Mouse (Mus musculus): ENCODE measurements around the gene Brd1. TPM values are rescaled to one million over a fixed set of nuclear protein-coding genes. Genes with fewer than 3 reads are reported as not detected.

The Brd1 gene
- polyA plus RNA-seq, 2 experiments, result 24.9 to 28.2 TPM

DNA sequence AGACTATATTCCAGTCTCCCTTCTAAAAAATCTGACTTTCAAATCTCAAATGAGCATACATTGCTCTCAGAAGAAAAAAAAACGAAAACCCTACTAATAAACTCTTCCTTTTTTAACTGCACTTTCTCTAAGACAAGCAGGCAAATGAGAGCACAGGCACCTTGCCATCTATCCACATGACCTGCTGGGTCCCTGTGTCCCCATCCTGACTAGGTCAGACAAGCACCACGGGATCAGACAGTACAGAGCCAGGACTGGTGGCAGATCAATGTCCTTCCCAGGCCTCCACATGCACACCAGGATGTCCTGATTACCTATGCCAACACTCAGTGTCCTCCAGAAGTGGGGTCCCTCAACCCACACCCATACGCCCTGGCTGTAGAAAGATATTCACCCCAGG is 72.4 kb downstream of the Brd1 start:
- H3K27ac ChIP-seq (replicated peaks; ENCODE audit: low read depth, low read length), result no peak overlapping the region
- WGBS, result 72% methylated on average over 3 of the region's 3 CpGs
- ATAC-seq (ENCODE audit: low FRiP score, low read depth) (no peak), DNase-seq (ENCODE audit: low spot score) (no peak)
- no peaks in the 10 kb centered on the region for H3K9me3 ChIP-seq (ENCODE audit: control insufficient read depth, low read length)
- TF ChIP-seq POLR2A (IDR thresholded peaks at IDR 0.05; ENCODE audit: borderline replicate concordance, extremely low read depth, insufficient read depth, insufficient read length), result no peak
- no peak overlapping the region for H3K9ac ChIP-seq (ENCODE audit: low read depth, low read length, severe bottlenecking)
- no peaks in the 10 kb centered on the region for H3K4me1 ChIP-seq (ENCODE audit: control insufficient read depth, insufficient read depth, low read length)
- H3K36me3 ChIP-seq (ENCODE audit: control insufficient read depth, insufficient read depth, low read length), result no peaks in the 10 kb centered on the region
- peaks cover 5% of the 10 kb centered on the region; the same call in 1 of the 2 replicates for H3K27me3 ChIP-seq (ENCODE audit: control insufficient read depth, insufficient read depth, low read length)
- no peak overlapping the region for H3K4me2 ChIP-seq (replicated peaks; ENCODE audit: low read depth, low read length, severe bottlenecking)
- H3K4me3 ChIP-seq (replicated peaks; ENCODE audit: low read length), result no peak overlapping the region

DNA sequence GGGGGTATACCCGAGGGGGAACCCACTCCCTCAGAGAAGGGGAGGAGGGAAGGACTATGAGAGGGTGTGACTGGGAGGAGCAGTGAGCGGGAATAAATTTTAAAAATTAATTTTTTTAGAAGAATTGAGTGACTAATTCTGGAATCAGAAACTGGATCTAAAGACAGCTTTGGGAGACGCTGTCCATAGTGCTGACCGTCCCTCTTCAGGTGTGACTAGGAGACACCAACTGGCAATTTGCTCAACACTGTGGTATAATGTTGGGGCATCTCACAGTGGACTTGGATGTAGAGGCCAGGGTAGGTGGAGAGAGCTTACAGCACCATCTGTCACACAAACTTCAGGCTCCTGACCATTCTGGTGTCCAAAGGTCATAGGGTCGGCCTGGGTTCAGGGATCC is 82.0 kb downstream of the Brd1 start:
- DNase-seq (ENCODE audit: low spot score) (no peak), ATAC-seq (ENCODE audit: low FRiP score, low read depth) (no peak)
- H3K4me2 ChIP-seq (replicated peaks; ENCODE audit: low read depth, low read length, severe bottlenecking), result no peak overlapping the region
- no peak overlapping the region for H3K27ac ChIP-seq (replicated peaks; ENCODE audit: low read depth, low read length)
- no peaks in the 10 kb centered on the region for H3K9me3 ChIP-seq (ENCODE audit: control insufficient read depth, low read length)
- no peak overlapping the region for H3K4me3 ChIP-seq (replicated peaks; ENCODE audit: low read length)
- H3K36me3 ChIP-seq (ENCODE audit: control insufficient read depth, insufficient read depth, low read length), result no peaks in the 10 kb centered on the region
- H3K9ac ChIP-seq (ENCODE audit: low read depth, low read length, severe bottlenecking), result no peak overlapping the region
- WGBS, result 55% methylated on average over 5 of the region's 5 CpGs
- H3K4me1 ChIP-seq (ENCODE audit: control insufficient read depth, insufficient read depth, low read length), result no peaks in the 10 kb centered on the region
- H3K27me3 ChIP-seq (ENCODE audit: control insufficient read depth, insufficient read depth, low read length), result no peaks in the 10 kb centered on the region
- no peak for TF ChIP-seq POLR2A (IDR thresholded peaks at IDR 0.05; ENCODE audit: borderline replicate concordance, extremely low read depth, insufficient read depth, insufficient read length)

DNA sequence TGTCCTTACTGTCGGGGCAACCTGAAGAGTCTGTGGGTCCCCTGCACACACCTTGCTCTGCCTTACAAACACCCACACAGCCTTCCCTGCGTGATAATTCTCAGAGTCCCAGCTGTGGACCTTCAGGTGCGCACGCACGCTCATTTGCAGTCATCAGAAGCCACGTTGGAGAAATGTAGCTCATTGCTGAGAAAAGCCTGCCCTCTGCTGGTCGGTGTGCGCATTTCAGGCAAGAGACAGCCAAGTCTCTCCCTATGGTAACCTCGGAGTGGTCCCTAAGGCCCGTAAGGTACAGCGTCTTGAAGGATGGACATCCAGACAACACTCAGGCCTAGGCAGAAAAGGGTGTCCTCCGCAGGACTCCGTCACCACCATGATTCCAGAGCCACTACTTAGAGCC is 83.0 kb downstream of the Brd1 start:
- H3K4me3 ChIP-seq (replicated peaks; ENCODE audit: low read length), result no peak overlapping the region
- no peak overlapping the region for H3K27ac ChIP-seq (replicated peaks; ENCODE audit: low read depth, low read length)
- H3K36me3 ChIP-seq (ENCODE audit: control insufficient read depth, insufficient read depth, low read length), result no peaks in the 10 kb centered on the region
- ATAC-seq (ENCODE audit: low FRiP score, low read depth) (no peak), DNase-seq (ENCODE audit: low spot score) (peak; percentile 13)
- 15% methylated on average over 13 of the region's 13 CpGs for WGBS
- no peaks in the 10 kb centered on the region for H3K9me3 ChIP-seq (ENCODE audit: control insufficient read depth, low read length)
- H3K4me1 ChIP-seq (ENCODE audit: control insufficient read depth, insufficient read depth, low read length), result no peaks in the 10 kb centered on the region
- no peak overlapping the region for H3K9ac ChIP-seq (ENCODE audit: low read depth, low read length, severe bottlenecking)
- no peak overlapping the region for H3K4me2 ChIP-seq (replicated peaks; ENCODE audit: low read depth, low read length, severe bottlenecking)
- TF ChIP-seq POLR2A (IDR thresholded peaks at IDR 0.05; ENCODE audit: borderline replicate concordance, extremely low read depth, insufficient read depth, insufficient read length), result no peak
- no peaks in the 10 kb centered on the region for H3K27me3 ChIP-seq (ENCODE audit: control insufficient read depth, insufficient read depth, low read length)

Other genes starting within 250 kb of the Brd1 start
- not detected in 2 replicates for gene Zdhhc25, start 133.9 kb downstream of the Brd1 start, polyA plus RNA-seq (2012; rRNA removed)
- not detected in 2 replicates for gene Zdhhc25, start 133.9 kb downstream of the Brd1 start, polyA plus RNA-seq (2014; fragmentation: Nextera tagmentation; extraction: Ambion mirVana)
- 12.2 and 12.4 TPM in 2 replicates for gene Zbed4, start 17.4 kb upstream of the Brd1 start, polyA plus RNA-seq (2012; rRNA removed)
- 14.9 and 17.3 TPM in 2 replicates for gene Zbed4, start 17.4 kb upstream of the Brd1 start, polyA plus RNA-seq (2014; fragmentation: Nextera tagmentation; extraction: Ambion mirVana)
- gene Alg12, start 85.1 kb upstream of the Brd1 start, polyA plus RNA-seq (2012; rRNA removed), result 17.9 and 21.7 TPM in 2 replicates
- 12.1 and 12.2 TPM in 2 replicates for gene Alg12, start 85.1 kb upstream of the Brd1 start, polyA plus RNA-seq (2014; fragmentation: Nextera tagmentation; extraction: Ambion mirVana)
- gene Creld2, start 85.4 kb upstream of the Brd1 start, polyA plus RNA-seq (2012; rRNA removed), result 59.3 and 79.1 TPM in 2 replicates
- 74.9 and 85.9 TPM in 2 replicates for gene Creld2, start 85.4 kb upstream of the Brd1 start, polyA plus RNA-seq (2014; fragmentation: Nextera tagmentation; extraction: Ambion mirVana)
- 15.2 and 20.6 TPM in 2 replicates for gene Pim3, start 128.0 kb upstream of the Brd1 start, polyA plus RNA-seq (2012; rRNA removed)
- gene Pim3, start 128.0 kb upstream of the Brd1 start, polyA plus RNA-seq (2014; fragmentation: Nextera tagmentation; extraction: Ambion mirVana), result 38.1 and 47.8 TPM in 2 replicates
- gene Ttll8, start 220.2 kb upstream of the Brd1 start, polyA plus RNA-seq (2012; rRNA removed), result 0.08 TPM in 1 of 2 replicates, not detected in the other
- not detected in 2 replicates for gene Ttll8, start 220.2 kb upstream of the Brd1 start, polyA plus RNA-seq (2014; fragmentation: Nextera tagmentation; extraction: Ambion mirVana)
- 0.31 and 0.36 TPM in 2 replicates for gene Mlc1, start 244.8 kb upstream of the Brd1 start, polyA plus RNA-seq (2012; rRNA removed)
- gene Mlc1, start 244.8 kb upstream of the Brd1 start, polyA plus RNA-seq (2014; fragmentation: Nextera tagmentation; extraction: Ambion mirVana), result 0.12 and 0.21 TPM in 2 replicates
- 0.04 and 0.10 TPM in 2 replicates for gene Mov10l1, start 248.7 kb upstream of the Brd1 start, polyA plus RNA-seq (2012; rRNA removed)
- gene Mov10l1, start 248.7 kb upstream of the Brd1 start, polyA plus RNA-seq (2014; fragmentation: Nextera tagmentation; extraction: Ambion mirVana), result 0.11 and 0.19 TPM in 2 replicates

All from limb, embryonic 14.5 days (tissue).